Mouse (Mus musculus): ENCODE data around the gene Mtap.

Gene Mtap

DNA sequence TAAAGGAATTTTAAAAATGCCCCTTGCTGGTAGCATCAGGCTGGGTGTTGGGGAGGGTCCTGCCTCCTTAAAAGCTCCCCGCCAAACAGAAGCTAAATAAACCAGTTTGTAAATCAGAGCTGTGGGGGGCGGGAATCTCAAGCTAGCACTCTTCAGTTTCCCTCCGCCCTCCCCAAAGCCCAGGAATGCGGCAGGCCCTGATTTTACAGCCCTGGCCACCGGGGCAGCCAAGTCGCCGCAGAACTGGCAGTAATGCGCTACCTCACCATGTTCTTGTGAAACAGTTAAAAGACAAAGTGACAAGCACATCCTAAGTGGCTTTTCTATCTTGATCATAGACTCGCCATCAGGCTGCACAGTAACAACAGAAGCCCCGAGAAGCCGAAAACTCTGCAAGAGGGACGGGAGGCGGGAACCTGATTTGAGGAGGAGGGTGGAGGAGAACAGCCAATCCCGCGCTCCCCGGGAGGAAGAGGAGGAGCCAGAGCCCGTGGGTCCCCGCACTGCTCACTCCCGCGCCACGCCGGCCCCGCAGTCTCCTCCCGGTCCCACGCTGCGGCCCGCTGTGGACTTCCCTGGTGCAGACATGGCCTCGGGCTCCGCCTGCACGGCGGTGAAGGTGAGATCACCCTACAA, at the start of gene Mtap:
Mtap (plus strand) TSS at position 217 of the 636 bp plus-strand sequence.
- peak; percentile 37 to 73 for DNase-seq (ENCODE audit: low spot score in 2 of 2)

DNA sequence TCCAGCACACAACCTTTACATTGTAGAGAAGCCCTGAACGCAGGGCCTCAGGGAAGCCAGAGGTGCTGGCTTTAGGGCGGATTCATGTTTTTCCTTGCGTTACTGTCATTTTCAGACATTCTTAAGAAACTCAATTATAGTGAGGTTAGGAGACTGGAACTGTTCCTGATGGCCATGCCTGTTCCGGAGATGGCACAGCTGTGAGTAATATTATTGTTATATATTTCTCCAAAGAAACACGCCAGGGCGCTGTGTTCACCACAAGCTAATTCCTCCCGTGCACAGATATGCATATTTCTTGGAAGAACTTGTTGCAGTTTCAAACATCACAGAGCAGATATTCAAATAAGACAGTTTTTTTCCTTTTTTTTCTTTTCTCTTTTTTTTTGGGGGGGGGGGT, 47.8 kb upstream of the Mtap start:
- no peak for DNase-seq (ENCODE audit: low spot score in 2 of 2)

DNA sequence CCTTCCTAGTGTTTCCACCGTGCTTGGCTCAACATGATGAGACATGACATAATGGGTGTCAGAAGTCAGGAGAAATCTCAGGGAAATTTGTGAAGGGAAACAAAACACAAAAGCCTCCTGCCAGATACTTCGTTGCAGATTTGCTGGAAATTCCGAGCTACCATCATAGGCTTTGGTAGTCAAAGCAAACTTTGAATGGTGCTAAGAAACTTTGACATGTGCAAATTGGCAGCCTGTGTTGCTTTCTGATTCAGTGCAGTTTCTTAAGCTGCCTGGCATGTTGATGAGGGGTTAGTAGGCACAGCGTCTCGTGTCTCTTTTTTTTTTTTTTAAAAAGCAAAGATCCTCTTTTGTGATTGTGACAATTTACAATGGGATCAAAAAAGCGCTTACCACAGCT, 46.7 kb upstream of the Mtap start:
- no peak for DNase-seq (ENCODE audit: low spot score in 2 of 2)

DNA sequence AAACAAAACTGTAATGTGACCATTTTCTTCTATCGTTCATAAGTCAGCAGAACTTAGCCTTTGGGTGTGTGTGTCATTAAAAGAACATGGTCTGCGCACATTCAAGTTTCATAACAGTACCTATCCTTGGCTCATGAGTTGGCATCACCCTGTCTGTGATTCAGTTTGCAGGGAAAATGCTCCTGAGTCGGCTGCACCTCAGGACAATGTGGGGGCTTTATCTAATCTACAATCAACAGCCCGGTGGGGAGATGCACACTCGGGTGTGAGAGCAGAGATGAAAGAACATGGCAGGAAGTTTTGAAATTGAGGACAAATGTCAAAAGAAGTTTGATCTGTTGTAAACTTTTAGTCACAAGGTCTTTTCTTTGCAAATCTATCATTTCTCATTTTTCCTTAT, 44.8 kb upstream of the Mtap start:
- no peak for DNase-seq (ENCODE audit: low spot score in 2 of 2)

DNA sequence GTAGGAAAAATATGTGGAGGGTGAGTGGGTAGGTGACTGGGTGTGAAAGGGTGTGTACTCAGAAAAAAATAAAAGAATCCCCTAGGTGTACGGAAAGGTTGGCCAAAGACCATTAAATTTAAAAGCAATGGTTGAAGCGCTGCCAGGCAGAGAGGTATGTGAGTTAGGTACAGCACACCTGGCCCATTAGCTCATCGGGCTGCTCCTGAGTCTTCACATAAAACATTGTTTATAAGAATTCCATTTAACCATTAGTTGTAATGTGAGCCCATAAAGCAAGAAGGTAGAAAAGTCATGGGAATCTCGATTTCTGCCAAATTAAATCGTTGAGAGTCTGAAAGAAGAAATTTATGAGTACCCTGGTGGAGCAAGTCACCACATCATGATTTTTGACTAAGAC, 42.1 kb upstream of the Mtap start:
- DNase-seq (ENCODE audit: low spot score in 2 of 2) = no peak

DNA sequence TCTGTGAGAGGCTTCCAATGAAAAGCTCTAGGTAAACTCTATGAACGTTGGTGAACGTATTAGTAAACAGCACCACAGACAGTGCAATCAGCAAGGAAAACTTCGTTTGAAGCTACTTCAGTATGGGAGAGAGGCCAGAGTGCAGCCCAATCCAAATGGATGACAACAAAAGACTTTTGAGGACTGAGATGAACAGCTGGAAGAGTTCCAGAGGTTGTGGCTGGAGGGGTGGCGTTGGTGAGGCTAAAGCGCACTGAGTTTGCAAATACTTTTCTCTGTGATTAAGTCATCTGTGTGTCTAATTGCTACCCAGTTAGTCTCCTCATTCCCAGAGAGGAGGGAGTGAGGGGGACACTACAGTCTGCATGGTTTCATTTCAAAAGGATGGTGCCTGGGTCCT, 38.7 kb upstream of the Mtap start:
- no peak for DNase-seq (ENCODE audit: low spot score in 2 of 2)

DNA sequence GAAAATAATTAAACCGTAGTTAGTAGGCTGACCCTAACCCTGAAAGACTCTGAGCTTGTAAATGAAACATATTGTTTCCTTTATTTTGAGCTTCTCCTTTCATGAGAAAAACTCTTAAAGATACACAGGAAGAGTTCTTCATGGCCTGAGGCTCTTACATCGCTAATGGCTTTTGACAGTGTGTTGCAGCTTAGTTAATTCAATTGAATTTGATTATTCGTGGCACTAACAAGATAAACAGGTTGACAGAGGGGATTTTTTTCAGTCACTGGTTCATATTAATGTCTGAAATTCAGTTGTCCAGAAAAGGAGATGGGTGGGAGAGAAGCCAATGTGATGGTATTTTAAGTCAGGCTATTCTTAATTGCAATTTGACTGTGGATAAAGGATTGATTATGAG, 35.6 kb upstream of the Mtap start:
- DNase-seq (ENCODE audit: low spot score in 2 of 2) = no peak

DNA sequence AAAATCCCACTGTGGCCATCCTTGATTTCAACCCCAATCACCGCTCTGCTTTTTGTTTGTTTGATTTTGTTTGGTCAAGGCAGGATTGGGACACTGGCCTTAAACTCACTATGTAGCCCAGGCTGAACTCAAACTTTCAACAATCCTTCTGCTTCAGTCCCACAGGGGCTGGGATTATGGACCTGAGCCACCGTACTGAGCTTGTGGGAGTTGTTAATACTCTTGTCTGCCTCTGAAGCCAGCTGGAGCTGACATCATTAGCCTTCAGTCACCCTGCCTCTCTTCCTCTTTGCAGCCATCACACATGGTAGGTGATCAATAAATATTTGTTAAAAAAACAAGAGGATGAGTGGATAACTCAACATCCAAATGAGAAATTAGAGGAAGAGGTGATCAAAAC, 34.6 kb upstream of the Mtap start:
- DNase-seq (ENCODE audit: low spot score in 2 of 2) = no peak

DNA sequence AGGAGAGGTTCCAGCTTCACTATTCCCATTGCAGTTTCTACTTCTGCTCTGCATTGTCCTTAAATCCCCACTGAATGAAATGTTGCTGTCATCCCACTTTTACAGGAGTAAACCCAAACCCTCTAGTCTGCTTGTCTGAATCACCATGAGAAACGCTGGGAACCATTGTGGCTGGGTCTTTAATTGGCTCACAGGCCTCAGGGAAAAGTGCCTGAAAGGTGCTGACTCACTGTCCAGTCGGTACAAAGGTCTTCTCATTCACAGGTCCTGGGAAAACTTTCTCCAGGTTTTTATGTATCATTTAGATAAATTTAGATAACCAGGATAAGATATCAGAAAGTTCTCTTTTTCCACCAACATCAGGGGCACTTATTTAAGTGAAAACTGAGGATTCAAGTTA, 31.4 kb upstream of the Mtap start:
- no peak for DNase-seq (ENCODE audit: low spot score in 2 of 2)

DNA sequence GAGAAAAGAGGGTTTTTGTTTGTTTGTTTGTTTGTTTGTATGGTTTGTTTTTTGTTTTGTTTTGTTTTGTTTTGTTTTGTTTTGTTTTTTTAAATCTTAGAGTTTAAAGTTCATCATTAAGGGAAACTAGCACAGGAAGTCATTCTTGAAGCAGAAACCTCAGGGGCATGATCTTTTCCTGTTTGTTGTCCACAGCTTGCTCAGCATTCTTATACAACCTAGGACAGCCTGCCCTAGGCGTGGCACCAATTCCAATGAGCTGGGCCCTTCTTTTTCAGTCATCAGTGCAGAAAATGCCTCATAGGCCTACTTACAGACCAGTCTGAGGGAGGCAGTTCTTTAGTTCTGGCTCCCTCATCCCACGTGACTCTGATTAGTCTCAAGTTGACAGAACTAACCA, 30.4 kb upstream of the Mtap start:
- no peak for DNase-seq (ENCODE audit: low spot score in 2 of 2)

DNA sequence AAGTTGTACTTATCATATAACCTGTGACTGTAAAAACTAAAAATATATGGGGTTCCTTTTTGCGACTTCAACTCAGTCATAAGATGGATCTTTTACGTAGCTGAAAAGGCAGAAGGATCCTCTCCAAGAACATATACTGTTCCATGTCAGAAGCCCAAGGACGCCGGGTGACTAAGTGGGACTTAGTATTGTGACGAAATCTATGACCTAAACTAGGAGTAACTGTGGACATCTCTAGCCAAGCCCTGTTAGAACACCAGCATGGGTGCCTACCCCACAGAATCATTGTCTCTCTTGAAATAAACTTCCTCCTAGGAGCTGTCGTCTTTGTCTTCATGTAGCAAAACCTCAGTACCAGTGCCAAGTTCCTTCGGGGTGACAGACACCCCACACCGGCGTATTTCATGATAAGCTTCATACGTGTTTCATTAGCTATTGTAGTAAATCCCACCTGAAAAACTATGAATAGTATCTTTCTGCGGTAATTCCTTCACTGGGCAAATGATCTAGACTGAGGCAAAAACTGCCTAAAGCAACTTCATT, 24.7 kb upstream of the Mtap start:
- DNase-seq (ENCODE audit: low spot score in 2 of 2) = no peak

DNA sequence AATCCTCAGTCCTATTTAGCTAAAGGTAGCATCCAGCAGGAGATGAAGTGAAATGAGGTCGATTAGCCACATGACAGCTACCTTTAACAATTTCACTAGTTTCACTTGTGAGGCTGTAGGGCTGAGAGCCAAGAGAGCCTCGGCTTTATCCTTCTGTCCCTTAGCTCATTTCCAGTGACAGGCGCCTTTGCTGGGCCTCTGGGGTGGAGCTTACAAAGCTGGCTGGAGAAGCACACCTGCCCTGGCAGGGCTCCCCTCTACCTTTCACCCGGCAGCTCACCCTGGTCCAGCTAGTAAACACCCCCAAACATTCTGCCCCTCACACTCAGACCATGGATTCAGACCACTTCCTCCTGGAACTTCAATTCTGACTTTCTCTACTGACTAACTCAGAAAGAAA, 24.1 kb upstream of the Mtap start:
- no peak for DNase-seq (ENCODE audit: low spot score in 2 of 2)

DNA sequence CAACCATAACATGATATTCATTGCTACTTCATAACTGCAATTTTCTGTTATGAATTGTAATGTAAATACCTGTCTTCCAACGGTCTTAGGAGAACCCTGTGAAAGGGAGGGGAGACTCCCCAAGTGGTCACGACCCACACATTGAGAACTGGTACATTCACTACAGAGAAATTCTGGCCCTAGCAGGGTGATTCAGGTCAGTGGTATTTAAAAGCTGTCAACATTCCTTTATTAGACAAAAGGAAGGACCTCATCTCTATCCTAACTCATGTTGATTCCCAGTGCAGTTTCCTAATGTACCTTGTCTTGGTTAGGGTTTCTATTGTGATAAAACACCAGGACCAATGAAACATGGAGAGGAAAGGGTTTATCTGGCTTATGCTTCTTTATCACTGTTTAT, 20.9 kb upstream of the Mtap start:
- DNase-seq (ENCODE audit: low spot score in 2 of 2) = no peak

DNA sequence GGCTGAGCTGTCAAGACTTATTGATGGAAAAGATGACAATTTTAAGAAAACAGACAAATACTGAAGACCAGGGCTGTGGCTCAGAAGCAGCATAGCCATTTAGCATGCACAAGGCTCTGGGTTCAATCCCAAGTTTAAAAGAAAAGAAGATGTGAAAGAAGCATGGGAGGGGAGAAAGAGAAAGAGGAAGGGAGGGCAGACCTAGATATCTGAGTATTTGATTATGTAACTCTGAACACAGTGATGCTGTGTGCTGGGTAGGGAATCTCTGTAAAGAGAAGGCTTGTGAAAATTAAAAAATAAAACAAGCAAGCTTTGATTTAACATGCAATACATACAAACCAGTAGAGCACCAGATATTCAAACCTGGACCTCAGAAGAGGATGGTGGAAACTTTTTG, 17.0 kb upstream of the Mtap start:
- DNase-seq (ENCODE audit: low spot score in 2 of 2) = no peak

DNA sequence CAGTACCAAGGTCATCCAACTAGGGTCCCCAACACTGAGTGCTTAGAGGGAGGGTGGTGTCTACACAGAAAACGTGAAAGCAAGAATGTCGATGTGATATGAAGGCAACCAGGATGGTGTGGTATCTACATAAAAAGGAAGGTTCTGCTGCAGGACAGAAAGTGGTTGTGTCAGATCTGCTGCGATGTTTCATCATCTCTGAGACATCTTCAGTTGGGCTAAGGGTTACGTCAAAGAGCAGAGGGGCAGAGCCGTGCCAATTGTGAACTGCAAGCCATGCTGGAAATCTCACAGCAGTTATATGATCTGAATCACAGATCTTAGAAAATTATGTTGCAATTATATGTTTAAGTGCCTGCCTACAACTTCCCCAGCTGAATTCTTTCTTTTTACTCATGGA, 16.6 kb upstream of the Mtap start:
- DNase-seq (ENCODE audit: low spot score in 2 of 2) = no peak

DNA sequence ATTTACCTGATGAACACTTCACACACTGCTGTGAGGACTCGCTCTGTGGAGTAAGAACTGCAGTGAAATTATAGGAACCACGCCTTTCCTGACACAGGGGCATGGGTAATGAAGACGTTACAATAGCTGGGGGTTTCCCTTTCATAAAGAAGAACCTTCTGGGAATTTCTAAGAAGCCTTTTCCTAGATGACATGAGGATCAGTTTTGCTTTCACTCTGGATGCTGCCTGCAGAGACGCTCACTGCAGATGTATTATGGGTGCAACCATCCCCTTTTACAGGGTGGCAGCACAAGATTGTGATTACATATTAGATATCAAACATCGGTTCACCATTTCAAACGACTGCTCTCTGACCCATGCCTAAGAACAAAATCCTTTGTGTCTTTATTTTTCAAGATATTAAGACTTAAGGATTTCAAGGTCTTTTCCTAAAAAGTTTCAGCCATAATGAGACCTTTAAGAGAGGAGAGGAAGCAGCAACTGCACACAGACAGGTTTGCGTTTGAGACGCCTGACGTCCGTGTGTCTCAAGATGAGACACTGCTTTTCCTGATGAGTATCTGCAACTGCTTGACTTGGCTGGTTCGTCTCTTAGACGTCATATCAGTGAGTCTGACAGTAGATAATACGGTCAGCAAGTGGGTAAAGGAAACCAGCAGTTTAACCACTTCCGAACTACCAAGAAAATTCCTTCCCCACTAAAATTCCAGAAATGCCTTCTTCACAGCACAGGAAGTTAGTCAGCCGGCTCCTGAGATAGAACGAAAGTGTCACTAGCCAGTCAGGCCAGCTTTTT, 13.3 kb upstream of the Mtap start:
- DNase-seq (ENCODE audit: low spot score in 2 of 2) = no peak

DNA sequence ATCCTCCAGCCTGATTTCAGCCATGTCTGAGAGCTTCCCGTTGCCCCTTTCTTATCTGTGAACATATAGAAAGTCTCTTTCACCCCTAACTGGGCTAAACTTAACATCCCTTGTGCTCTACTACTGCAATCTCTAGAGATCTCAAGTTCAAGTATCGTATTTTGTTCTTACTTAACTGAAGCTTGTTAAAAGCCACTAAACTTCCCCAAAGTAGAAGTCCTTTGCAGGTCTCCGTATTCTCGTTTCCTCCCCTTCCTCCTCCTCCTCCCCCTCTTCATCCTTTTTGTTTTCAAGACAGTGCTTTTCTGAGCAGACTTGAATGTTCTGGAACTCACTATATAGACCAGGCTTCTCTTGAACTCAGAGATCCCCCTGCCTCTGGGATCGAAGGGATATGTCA, 9.2 kb upstream of the Mtap start:
- no peak for DNase-seq (ENCODE audit: low spot score in 2 of 2)

DNA sequence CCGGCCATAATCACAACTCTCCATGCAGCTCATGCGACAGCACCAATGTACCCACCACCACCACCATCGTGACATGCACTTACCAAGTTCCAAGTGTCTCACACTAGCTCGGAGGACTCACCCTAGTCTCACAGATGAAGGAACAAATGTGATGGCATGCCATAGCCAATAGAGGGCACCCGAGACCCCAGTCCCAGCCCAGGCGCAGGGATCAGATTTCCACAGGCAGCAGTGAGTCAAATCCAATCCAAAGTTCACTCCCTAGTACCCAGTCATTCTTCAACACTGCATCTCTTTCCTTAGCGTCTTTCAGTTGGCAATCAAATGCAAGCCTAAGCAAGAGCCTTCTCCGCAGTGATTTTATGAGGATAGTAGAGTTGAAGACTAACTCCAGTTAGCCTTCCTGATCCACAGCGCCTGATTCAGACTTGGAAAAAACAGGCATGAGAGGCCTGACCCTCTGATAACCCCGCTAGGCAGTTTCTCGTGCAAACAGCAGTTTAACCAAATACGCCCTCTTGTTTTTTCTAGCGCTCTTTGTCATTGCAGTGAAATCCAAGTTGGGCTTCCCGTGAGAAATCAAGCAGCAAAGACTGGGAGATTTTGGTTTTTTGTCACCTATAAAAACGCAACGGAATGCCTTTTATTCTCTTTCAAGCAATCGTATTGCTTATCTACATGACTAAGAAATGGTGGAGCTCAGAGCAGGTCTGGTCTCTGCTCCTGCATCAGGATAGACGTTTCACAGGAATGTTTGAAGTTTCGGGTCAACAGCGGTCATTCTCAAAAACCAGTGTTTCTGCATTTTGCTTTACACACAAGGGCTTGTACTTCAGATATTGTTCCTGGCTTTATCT, 8.6 kb upstream of the Mtap start:
- no peak for DNase-seq (ENCODE audit: low spot score in 2 of 2)

DNA sequence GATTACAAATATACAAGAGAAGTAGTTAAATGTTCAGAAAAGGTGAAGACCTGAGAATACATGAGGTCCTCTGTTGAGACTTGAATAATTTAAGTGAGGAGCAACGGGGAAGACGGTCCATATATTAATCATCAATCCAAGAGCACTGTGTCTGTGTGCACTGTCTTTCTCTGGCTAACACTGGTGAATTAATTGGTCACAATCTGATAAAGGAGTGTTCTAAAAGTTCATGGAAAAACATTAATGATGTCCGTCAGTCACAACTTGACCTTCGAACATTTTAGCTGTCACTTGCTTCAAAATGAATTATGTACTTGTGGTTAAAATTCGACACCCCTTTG, 8.0 kb upstream of the Mtap start:
- DNase-seq (ENCODE audit: low spot score in 2 of 2) = no peak

DNA sequence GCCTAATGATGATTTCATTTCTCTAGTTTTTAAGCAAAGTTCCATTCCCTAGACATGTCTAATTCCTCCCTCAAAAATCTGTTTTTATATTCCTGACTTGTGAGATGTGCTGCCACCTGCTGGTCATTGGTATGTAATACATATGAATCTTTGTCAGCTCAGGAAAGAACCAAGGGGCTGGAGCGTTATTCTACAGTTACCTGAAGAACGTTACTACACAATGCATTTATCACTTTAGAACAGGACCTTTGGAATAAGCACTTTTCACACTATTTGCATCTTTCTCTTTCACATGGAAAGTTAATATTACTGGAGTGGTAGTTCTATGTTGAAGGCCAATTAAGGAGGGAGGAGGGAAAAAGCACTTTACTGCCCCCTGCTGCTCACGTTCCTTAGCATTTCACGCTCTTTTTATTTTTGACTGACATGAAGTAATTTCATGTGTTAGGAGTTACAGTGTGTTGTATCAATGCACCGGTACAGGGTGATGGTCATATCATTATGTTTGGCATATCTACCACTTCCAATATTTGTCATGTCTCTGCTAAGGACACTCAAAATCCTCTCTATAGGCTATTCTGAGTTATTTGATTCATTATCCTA, 7.5 kb upstream of the Mtap start:
- peak in 1 of 2 experiments; percentile 49 for DNase-seq (ENCODE audit: low spot score in 2 of 2)

DNA sequence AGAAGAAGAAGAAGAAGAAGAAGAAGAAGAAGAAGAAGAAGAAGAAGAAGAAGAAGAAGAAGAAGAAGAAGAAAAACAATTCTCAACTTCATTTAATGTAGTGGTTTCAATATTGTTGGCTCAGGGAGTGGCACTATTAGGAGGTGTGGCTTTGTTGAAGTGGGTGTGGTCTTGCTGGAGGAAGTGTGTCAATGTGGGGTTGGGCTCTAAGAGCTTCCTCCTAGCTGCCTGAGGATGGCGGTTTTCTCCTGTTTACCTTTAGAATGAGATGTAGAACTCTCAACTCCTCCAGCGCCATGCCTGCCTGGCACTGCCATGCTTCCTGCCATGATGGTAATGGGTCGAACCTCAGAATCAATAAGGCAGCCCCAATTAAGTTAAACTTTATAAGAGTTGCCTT, 5.1 kb upstream of the Mtap start:
- no peak for DNase-seq (ENCODE audit: low spot score in 2 of 2)

DNA sequence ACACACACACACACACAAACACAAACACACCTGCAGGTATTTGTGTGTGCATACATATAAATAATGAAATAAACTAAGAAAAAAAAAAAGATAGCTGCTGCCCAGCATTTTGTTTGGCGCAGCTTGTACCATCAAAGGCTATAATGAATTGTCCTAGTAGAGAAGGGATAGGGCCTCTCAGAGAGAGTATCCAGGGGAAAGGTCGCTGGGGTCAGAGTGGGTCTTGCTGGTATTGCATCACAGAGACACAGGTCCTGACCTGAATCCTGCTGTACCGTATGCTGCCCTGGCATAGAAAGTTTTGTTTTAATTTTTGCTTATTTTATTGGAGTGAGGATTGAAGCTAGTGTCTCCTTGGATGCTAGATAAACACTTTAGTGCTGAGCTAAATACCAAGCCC, 566 bp upstream of the Mtap start:
- DNase-seq (ENCODE audit: low spot score in 2 of 2) = no peak

Measured in frontal cortex, postnatal 14 days (tissue).